8 mouse cellular contexts compared by ENCODE assay signal in genomic region chr5:32785313-32785915, GRCm38 (mm10). TPM values are rescaled to one million over a fixed set of nuclear protein-coding genes. Genes with fewer than 3 reads are reported as not detected.
DNase-seq lines count a peak whose midpoint lies in the region; ATAC-seq and TF ChIP-seq lines count a peak whose summit lies in the region.

Pisd (minus strand) TSS chr5:32785646.

- H3K27ac ChIP-seq in ES-Bruce4 (ENCODE audit: insufficient read depth, low read length) = peak within 1 kb of the TSS; percentile 7; the same call in 1 of the 2 replicates
- H3K27ac ChIP-seq in forebrain, embryonic 13.5 days = peak within 1 kb of the TSS; percentile 81
- H3K27ac ChIP-seq in liver, postnatal 0 days (ENCODE audit: low read depth) = peak within 1 kb of the TSS; percentile 58
- H3K27ac ChIP-seq in neural tube, embryonic 14.5 days (ENCODE audit: low read depth, low read length) = peak within 1 kb of the TSS; percentile 67

- no peaks in the 10 kb centered on the region for H3K4me1 ChIP-seq in ES-Bruce4 (ENCODE audit: control insufficient read depth, insufficient read depth, low read length)
- H3K4me1 ChIP-seq in forebrain, embryonic 13.5 days = peaks cover 10% of the 10 kb centered on the region
- H3K4me1 ChIP-seq in liver, postnatal 0 days (ENCODE audit: insufficient read depth) = peaks cover 8% of the 10 kb centered on the region
- H3K4me1 ChIP-seq in neural tube, embryonic 14.5 days (ENCODE audit: control insufficient read depth, insufficient read depth, low read length) = peaks cover 5% of the 10 kb centered on the region; the same call in 1 of the 2 replicates

- intact Hi-C loops in heart, postnatal 10 days (cut with DNase I) = no loop called here

- peak; percentile 99 for ATAC-seq in cerebellum, adult (ENCODE audit: insufficient number of reproducible peaks, low FRiP score, low TSS enrichment)
- ATAC-seq in forebrain, embryonic 13.5 days = peak; percentile 100
- peak; percentile 99 for ATAC-seq in liver, postnatal 0 days
- ATAC-seq in neural tube, embryonic 14.5 days (ENCODE audit: low read depth) = peak; percentile 99

- DNase-seq in heart, postnatal 10 days = peak; percentile 96
- peak; percentile 89 for DNase-seq in large intestine, adult 2 months (ENCODE audit: low read depth, low spot score)
- peak; percentile 95 for DNase-seq in liver, postnatal 0 days
- DNase-seq in testis, postnatal 10 days (ENCODE audit: low spot score) = peak; percentile 97

- no peaks in the 10 kb centered on the region for H3K9me3 ChIP-seq in ES-Bruce4 (replicated peaks; ENCODE audit: control insufficient read depth, insufficient read depth, low read length, poor library complexity, severe bottlenecking)
- H3K9me3 ChIP-seq in forebrain, embryonic 13.5 days (replicated peaks) = no peaks in the 10 kb centered on the region
- no peaks in the 10 kb centered on the region for H3K9me3 ChIP-seq in liver, postnatal 0 days (ENCODE audit: low read length)
- no peaks in the 10 kb centered on the region for H3K9me3 ChIP-seq in neural tube, embryonic 14.5 days (ENCODE audit: control insufficient read depth, low read length)

- H3K36me3 ChIP-seq in ES-Bruce4 (ENCODE audit: control insufficient read depth, insufficient read depth, low read length, poor library complexity, severe bottlenecking) = peaks cover 6% of the 10 kb centered on the region
- peaks cover 9% of the 10 kb centered on the region for H3K36me3 ChIP-seq in forebrain, embryonic 13.5 days (ENCODE audit: poor library complexity, severe bottlenecking)
- H3K36me3 ChIP-seq in liver, postnatal 0 days (replicated peaks; ENCODE audit: insufficient read depth, low read length) = peaks cover 6% of the 10 kb centered on the region; the same call in 1 of the 2 replicates
- no peaks in the 10 kb centered on the region for H3K36me3 ChIP-seq in neural tube, embryonic 14.5 days (ENCODE audit: control insufficient read depth, insufficient read depth, low read length)

- TF ChIP-seq CTCF in ES-Bruce4 (IDR thresholded peaks at IDR 0.05; ENCODE audit: low read depth, low read length) = peak; percentile 25
- TF ChIP-seq CTCF in liver, postnatal 0 days (IDR thresholded peaks at IDR 0.05; ENCODE audit: low read depth) = peak; percentile 41

- no peak for TF ChIP-seq EP300 in ES-Bruce4 (IDR thresholded peaks at IDR 0.05; ENCODE audit: insufficient read depth, low read depth, low read length)
- TF ChIP-seq EP300 in liver, postnatal 0 days (IDR thresholded peaks at IDR 0.05; ENCODE audit: low read depth) = no peak

- peak; percentile 35 for TF ChIP-seq POLR2A in ES-Bruce4 (IDR thresholded peaks at IDR 0.05; ENCODE audit: insufficient read depth, low read length)

- no peaks in the 10 kb centered on the region for H3K27me3 ChIP-seq in ES-Bruce4 (ENCODE audit: control insufficient read depth, insufficient read depth, low read length, poor library complexity, severe bottlenecking)
- no peaks in the 10 kb centered on the region for H3K27me3 ChIP-seq in forebrain, embryonic 13.5 days
- no peaks in the 10 kb centered on the region for H3K27me3 ChIP-seq in liver, postnatal 0 days (ENCODE audit: insufficient read depth, low read length)
- H3K27me3 ChIP-seq in neural tube, embryonic 14.5 days (ENCODE audit: control insufficient read depth, insufficient read depth, low read length) = no peaks in the 10 kb centered on the region

- H3K4me2 ChIP-seq in forebrain, embryonic 13.5 days = peak within 1 kb of the TSS; percentile 80
- peak within 1 kb of the TSS; percentile 71 for H3K4me2 ChIP-seq in liver, postnatal 0 days (ENCODE audit: low read depth, low read length)
- peak within 1 kb of the TSS; percentile 89 for H3K4me2 ChIP-seq in neural tube, embryonic 14.5 days (ENCODE audit: low read depth, low read length)

- under 1% methylated on average over 52 of the region's 52 CpGs for WGBS in forebrain, embryonic 13.5 days
- under 1% methylated on average over 52 of the region's 52 CpGs for WGBS in large intestine, adult 2 months
- WGBS in liver, postnatal 0 days (ENCODE audit: insufficient replicate concordance) = under 1% methylated on average over 52 of the region's 52 CpGs
- under 1% methylated on average over 51 of the region's 52 CpGs for WGBS in neural tube, embryonic 14.5 days

- H3K4me3 ChIP-seq in ES-Bruce4 (ENCODE audit: low read depth, low read length) = peak within 1 kb of the TSS; percentile 91
- H3K4me3 ChIP-seq in forebrain, embryonic 13.5 days = peak within 1 kb of the TSS; percentile 77
- peak within 1 kb of the TSS; percentile 71 for H3K4me3 ChIP-seq in liver, postnatal 0 days (ENCODE audit: low read depth, low read length)
- peak within 1 kb of the TSS; percentile 85 for H3K4me3 ChIP-seq in neural tube, embryonic 14.5 days (ENCODE audit: low read depth, low read length)

- H3K9ac ChIP-seq in ES-Bruce4 (ENCODE audit: low read depth, poor library complexity, severe bottlenecking) = peak within 1 kb of the TSS; percentile 51
- H3K9ac ChIP-seq in forebrain, embryonic 13.5 days = peak within 1 kb of the TSS; percentile 83
- peak within 1 kb of the TSS; percentile 51 for H3K9ac ChIP-seq in liver, postnatal 0 days (replicated peaks)
- peak within 1 kb of the TSS; percentile 62 for H3K9ac ChIP-seq in neural tube, embryonic 14.5 days (replicated peaks; ENCODE audit: low read depth, low read length)

RNA-seq across cellular contexts. Expression of gene Pisd, which starts in this region (rescaled TPM):
- 59.0 and 65.7 TPM in 2 replicates for polyA plus RNA-seq in ES-Bruce4 (2011; ENCODE audit: insufficient read depth, insufficient read length, low read depth, missing spikeins)
- 76.6 and 85.5 TPM in 2 replicates for polyA plus RNA-seq in forebrain, embryonic 13.5 days (2015; fragmentation: Nextera tagmentation; extraction: Ambion mirVana)
- 10 to 100 TPM; 32.1 to 36.6 TPM for total RNA-seq in heart, postnatal 10 days (2021)
- 80.8 and 167 TPM in 2 replicates for polyA plus RNA-seq in large intestine, adult 2 months (2012; rRNA removed)
- polyA plus RNA-seq in liver, postnatal 0 days (2015; fragmentation: Nextera tagmentation; extraction: Ambion mirVana) = 41.4 and 42.2 TPM in 2 replicates
- 91.6 and 99.9 TPM in 2 replicates for polyA plus RNA-seq in neural tube, embryonic 14.5 days (2014; fragmentation: Nextera tagmentation; extraction: Ambion mirVana)

Comparison
In these comparisons a context has a peak if more than half of its experiments do, and no peak if none do; other contexts are left out.
1. Peak in every context shown above with its lines: DNase-seq, ATAC-seq, H3K4me3 ChIP-seq and H3K27ac ChIP-seq.
2. H3K27ac ChIP-seq: peak in every context shown above with its lines; median percentile 81 in forebrain, embryonic 13.5 days; 67 in neural tube, embryonic 14.5 days; 58 in liver, postnatal 0 days; 7 in ES-Bruce4.